Mouse (Mus musculus) C2C12 (cell line): Measurements from ENCODE around the gene Enthd1.

Source experiments
- CTCF ChIP-seq: IDR thresholded peaks from one replicate; pipeline ENCODE4 v1.5.1; 2011; ENCODE audit not compliant: control insufficient read depth, insufficient read depth, insufficient read length
- MAX ChIP-seq: IDR thresholded peaks from one replicate; pipeline ENCODE4 v1.6.1; 2011; ENCODE audit warnings: mild to moderate bottlenecking, control low read depth

GRCm38 (mm10) chr15:80601456-80601855 is 36.5 kb upstream of the Enthd1 start:
- no peak for TF ChIP-seq MAX
- TF ChIP-seq CTCF, result no peak
